ENCODE assay signal across 13 mouse cellular contexts in genomic region chr14:44070595-44070994, GRCm38 (mm10). TPM values are rescaled to one million over a fixed set of nuclear protein-coding genes. Genes with fewer than 3 reads are reported as not detected.
"Had no signal": no experiment of that assay in that cellular context is flagged by ENCODE, and none has a peak within 500 bp of the region (broad histone marks: within the 10 kb centered on the region; RNA-seq: fewer than 3 reads in every experiment).

No protein-coding gene starts in this region.

RNA-seq across cellular contexts. Expression of gene Ear2, which starts 31.9 kb away (rescaled TPM):
- total RNA-seq: forebrain, postnatal 0 days had no signal

RNA-seq across cellular contexts. Expression of gene Gm3327, which starts 53.1 kb away (rescaled TPM):
- total RNA-seq: common myeloid progenitor, adult 5-6 weeks; forebrain, postnatal 0 days; gastrocnemius, adult 18-20 months; gastrocnemius, adult 2 months; gastrocnemius, adult 8-10 months; gastrocnemius, postnatal 10 days; gastrocnemius, postnatal 14 days; gastrocnemius, postnatal 25 days; gastrocnemius, postnatal 36 days; gastrocnemius, postnatal 4 days; heart, adult 18-20 months; heart, adult 2 months; heart, adult 8-10 months had no signal
